Mouse (Mus musculus) lung, postnatal 0 days (tissue): Measurements from ENCODE around the gene Dguok.

ENCODE experiments used
- CTCF ChIP-seq: IDR thresholded peaks from 2 replicates; pipeline ENCODE4 v1.5.1; 2016; ENCODE audit warnings: antibody characterized with exemption, mild to moderate bottlenecking
- EP300 ChIP-seq: IDR thresholded peaks from 2 replicates; pipeline ENCODE4 v1.6.1; 2016; ENCODE audit warnings: antibody characterized with exemption, mild to moderate bottlenecking, control low read depth

DNA sequence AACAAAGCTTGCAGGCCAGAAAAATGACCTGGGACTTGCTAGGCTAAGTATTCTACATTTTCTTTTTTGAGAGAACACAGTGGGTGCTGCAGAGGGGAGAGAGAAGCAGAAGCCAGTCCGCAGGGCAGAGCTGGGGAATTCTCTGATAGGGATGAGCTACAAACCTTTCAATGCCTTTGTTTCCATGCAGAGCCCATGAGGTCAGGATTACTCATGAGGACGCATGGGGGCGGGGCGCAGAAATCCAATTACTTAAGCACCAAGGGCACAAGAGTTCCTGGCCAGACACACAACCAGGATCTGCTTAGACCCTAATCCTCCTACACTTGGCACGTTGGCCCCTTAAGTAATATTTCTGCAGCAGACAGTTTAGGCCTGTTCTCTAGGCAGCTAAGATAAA is 71.6 kb downstream of the Dguok start:
- TF ChIP-seq EP300 = no peak
- TF ChIP-seq CTCF = no peak
